Mouse (Mus musculus): ENCODE results near the gene Zc3h12a. TPM values are rescaled to one million over a fixed set of nuclear protein-coding genes. Genes with fewer than 3 reads are reported as not detected.

The Zc3h12a gene
- polyA plus RNA-seq, 1 experiment from 2014 or later, result 1.2 TPM

DNA sequence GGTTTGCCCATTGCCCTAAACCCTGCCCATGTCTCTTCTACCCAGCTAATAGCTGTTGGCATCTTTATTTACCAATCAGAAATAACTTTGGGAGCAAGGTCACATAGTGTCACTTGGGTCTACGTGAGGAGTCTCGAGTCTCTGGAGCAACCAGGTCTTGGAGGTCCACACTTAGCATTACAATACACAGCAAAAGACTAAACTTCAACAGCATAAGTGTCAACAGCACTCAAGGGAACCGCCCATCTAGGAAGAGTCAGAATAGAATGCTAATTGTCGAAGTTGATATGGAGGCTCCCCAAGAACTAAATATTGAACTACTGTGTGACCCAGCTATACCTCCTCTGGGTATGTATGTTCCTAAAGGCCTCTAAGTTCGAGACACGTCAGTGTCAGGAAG lies 37.2 kb upstream of the Zc3h12a start:
- no peaks in the 10 kb centered on the region for H3K36me3 ChIP-seq (ENCODE audit: control insufficient read depth, insufficient read depth, low read length)
- H3K9me3 ChIP-seq (ENCODE audit: control insufficient read depth, low read depth, low read length), result no peaks in the 10 kb centered on the region
- 87% methylated on average over 6 of the region's 6 CpGs for WGBS
- no peak overlapping the region for H3K4me3 ChIP-seq (ENCODE audit: low read depth, low read length)
- H3K4me1 ChIP-seq (ENCODE audit: control insufficient read depth, insufficient read depth, low read length), result no peaks in the 10 kb centered on the region
- no peak overlapping the region for H3K4me2 ChIP-seq (replicated peaks; ENCODE audit: low read depth, low read length)
- no peak overlapping the region for H3K9ac ChIP-seq (replicated peaks; ENCODE audit: low read depth, low read length)
- no peaks in the 10 kb centered on the region for H3K27me3 ChIP-seq (ENCODE audit: control insufficient read depth, insufficient read depth, low read length)
- no peak overlapping the region for H3K27ac ChIP-seq (ENCODE audit: low read length)
- ATAC-seq (ENCODE audit: insufficient number of reproducible peaks, insufficient read depth, low FRiP score, low read depth), result no peak

DNA sequence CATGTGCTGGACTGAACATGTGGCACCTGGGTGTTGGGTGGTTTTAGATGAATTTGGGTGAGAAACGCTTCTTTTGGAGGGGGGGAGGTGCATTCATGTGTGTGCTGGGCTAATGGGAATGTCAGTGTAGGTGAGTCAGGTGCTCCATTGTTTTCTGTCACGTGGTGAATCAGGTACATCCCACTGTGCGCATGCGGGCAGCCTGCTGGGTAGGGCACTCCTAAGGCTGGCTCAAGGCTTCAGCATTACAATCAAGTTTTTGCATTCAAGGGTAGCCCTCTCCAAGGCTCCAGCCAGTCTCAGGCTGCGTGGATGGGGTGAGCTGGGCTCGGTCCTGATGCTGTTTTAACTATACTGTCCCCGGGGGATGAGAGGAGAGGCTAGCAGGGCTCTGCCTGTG lies 35.1 kb upstream of the Zc3h12a start:
- Histone ChIP-seq H3K4me2 (replicated peaks; ENCODE audit: low read depth, low read length) (no peak overlapping the region), H3K36me3 (ENCODE audit: control insufficient read depth, insufficient read depth, low read length) (no peaks in the 10 kb centered on the region), H3K27me3 (ENCODE audit: control insufficient read depth, insufficient read depth, low read length) (no peaks in the 10 kb centered on the region), H3K9me3 (ENCODE audit: control insufficient read depth, low read depth, low read length) (no peaks in the 10 kb centered on the region), H3K4me1 (ENCODE audit: control insufficient read depth, insufficient read depth, low read length) (no peaks in the 10 kb centered on the region), H3K9ac (replicated peaks; ENCODE audit: low read depth, low read length) (no peak overlapping the region), H3K4me3 (ENCODE audit: low read depth, low read length) (no peak overlapping the region), H3K27ac (ENCODE audit: low read length) (no peak overlapping the region)
- WGBS, result 58% methylated on average over 7 of the region's 7 CpGs
- ATAC-seq (ENCODE audit: insufficient number of reproducible peaks, insufficient read depth, low FRiP score, low read depth), result no peak

- WGBS, result 56% methylated on average over 8 of the region's 8 CpGs
- no peak overlapping the region for H3K4me2 ChIP-seq (replicated peaks; ENCODE audit: low read depth, low read length)
- H3K9me3 ChIP-seq (ENCODE audit: control insufficient read depth, low read depth, low read length), result no peaks in the 10 kb centered on the region
- no peaks in the 10 kb centered on the region for H3K36me3 ChIP-seq (ENCODE audit: control insufficient read depth, insufficient read depth, low read length)
- H3K27me3 ChIP-seq (ENCODE audit: control insufficient read depth, insufficient read depth, low read length), result no peaks in the 10 kb centered on the region
- peak; percentile 3; the same call in 1 of the 2 replicates for ATAC-seq (ENCODE audit: insufficient number of reproducible peaks, insufficient read depth, low FRiP score, low read depth)
- H3K9ac ChIP-seq (replicated peaks; ENCODE audit: low read depth, low read length), result no peak overlapping the region
- H3K4me1 ChIP-seq (ENCODE audit: control insufficient read depth, insufficient read depth, low read length), result no peaks in the 10 kb centered on the region
- no peak overlapping the region for H3K27ac ChIP-seq (ENCODE audit: low read length)
- H3K4me3 ChIP-seq (ENCODE audit: low read depth, low read length), result no peak overlapping the region
Observed at GRCm38 (mm10) chr4:125161392-125161791, 33.8 kb upstream of the Zc3h12a start.

- no peaks in the 10 kb centered on the region for H3K36me3 ChIP-seq (ENCODE audit: control insufficient read depth, insufficient read depth, low read length)
- H3K4me1 ChIP-seq (ENCODE audit: control insufficient read depth, insufficient read depth, low read length), result no peaks in the 10 kb centered on the region
- H3K9me3 ChIP-seq (ENCODE audit: control insufficient read depth, low read depth, low read length), result no peaks in the 10 kb centered on the region
- no peak overlapping the region for H3K9ac ChIP-seq (replicated peaks; ENCODE audit: low read depth, low read length)
- H3K27ac ChIP-seq (ENCODE audit: low read length), result no peak overlapping the region
- 69% methylated on average over 10 of the region's 10 CpGs for WGBS
- ATAC-seq (ENCODE audit: insufficient number of reproducible peaks, insufficient read depth, low FRiP score, low read depth), result 0 out of 2 replicates have a peak, but pooled peaks have one; percentile 57
- H3K27me3 ChIP-seq (ENCODE audit: control insufficient read depth, insufficient read depth, low read length), result no peaks in the 10 kb centered on the region
- H3K4me3 ChIP-seq (ENCODE audit: low read depth, low read length), result no peak overlapping the region
- peak overlapping the region; percentile 28; the same call in 1 of the 2 replicates for H3K4me2 ChIP-seq (replicated peaks; ENCODE audit: low read depth, low read length)
Observed at GRCm38 (mm10) chr4:125160951-125161331, 33.3 kb upstream of the Zc3h12a start.

GRCm38 (mm10) chr4:125160320-125160950 lies 32.8 kb upstream of the Zc3h12a start:
- WGBS, result 5% methylated on average over 19 of the region's 19 CpGs
- Histone ChIP-seq H3K36me3 (ENCODE audit: control insufficient read depth, insufficient read depth, low read length) (no peaks in the 10 kb centered on the region), H3K27ac (ENCODE audit: low read length) (no peak overlapping the region), H3K27me3 (ENCODE audit: control insufficient read depth, insufficient read depth, low read length) (no peaks in the 10 kb centered on the region), H3K4me1 (ENCODE audit: control insufficient read depth, insufficient read depth, low read length) (no peaks in the 10 kb centered on the region), H3K9me3 (ENCODE audit: control insufficient read depth, low read depth, low read length) (no peaks in the 10 kb centered on the region), H3K9ac (replicated peaks; ENCODE audit: low read depth, low read length) (no peak overlapping the region), H3K4me2 (replicated peaks; ENCODE audit: low read depth, low read length) (peak overlapping the region; percentile 28; the same call in 1 of the 2 replicates), H3K4me3 (ENCODE audit: low read depth, low read length) (no peak overlapping the region)
- ATAC-seq (ENCODE audit: insufficient number of reproducible peaks, insufficient read depth, low FRiP score, low read depth), result peak; percentile 64; the same call in 1 of the 2 replicates

DNA sequence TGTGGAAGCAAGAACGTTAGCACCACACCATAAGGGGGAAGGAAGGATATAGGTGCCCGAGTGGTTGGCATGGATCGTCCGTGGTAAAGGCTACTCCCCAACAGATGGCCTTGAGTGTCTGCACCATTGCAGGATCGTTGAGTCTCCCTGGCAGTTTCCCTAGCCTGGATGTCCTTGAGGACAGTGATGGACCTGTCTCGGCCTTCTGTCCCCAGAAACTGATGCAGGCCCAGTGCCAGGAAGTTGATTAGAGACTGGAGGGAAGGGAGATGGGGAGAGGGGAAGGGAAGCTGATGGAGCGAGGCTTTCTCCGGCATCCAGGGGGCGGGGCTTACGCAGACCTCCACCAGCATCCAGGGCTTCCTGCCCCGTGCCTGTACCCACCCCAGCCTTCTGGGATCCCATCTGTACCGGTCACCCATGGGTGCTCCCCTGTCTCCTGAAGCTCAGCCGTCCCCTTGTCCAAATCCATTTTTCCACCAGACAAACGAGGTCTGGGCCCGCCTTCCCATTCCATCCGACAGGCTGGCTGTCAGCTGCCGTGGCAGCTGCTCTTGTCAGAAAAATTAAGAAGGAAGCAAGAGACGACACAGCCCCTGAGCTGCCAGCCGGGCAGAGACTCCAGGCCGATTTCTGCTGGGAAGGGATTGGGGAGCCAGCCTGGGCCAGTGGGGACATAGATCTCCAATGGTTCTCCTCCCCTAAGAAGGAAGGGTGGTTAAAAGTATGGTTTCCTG lies 31.1 kb upstream of the Zc3h12a start:
- no peak for ATAC-seq (ENCODE audit: insufficient number of reproducible peaks, insufficient read depth, low FRiP score, low read depth)
- no peak overlapping the region for H3K4me3 ChIP-seq (ENCODE audit: low read depth, low read length)
- H3K36me3 ChIP-seq (ENCODE audit: control insufficient read depth, insufficient read depth, low read length), result no peaks in the 10 kb centered on the region
- no peaks in the 10 kb centered on the region for H3K4me1 ChIP-seq (ENCODE audit: control insufficient read depth, insufficient read depth, low read length)
- WGBS, result 58% methylated on average over 20 of the region's 20 CpGs
- no peak overlapping the region for H3K4me2 ChIP-seq (replicated peaks; ENCODE audit: low read depth, low read length)
- no peak overlapping the region for H3K27ac ChIP-seq (ENCODE audit: low read length)
- H3K9ac ChIP-seq (replicated peaks; ENCODE audit: low read depth, low read length), result no peak overlapping the region
- H3K27me3 ChIP-seq (ENCODE audit: control insufficient read depth, insufficient read depth, low read length), result no peaks in the 10 kb centered on the region
- no peaks in the 10 kb centered on the region for H3K9me3 ChIP-seq (ENCODE audit: control insufficient read depth, low read depth, low read length)

- Histone ChIP-seq H3K27me3 (ENCODE audit: control insufficient read depth, insufficient read depth, low read length) (no peaks in the 10 kb centered on the region), H3K9ac (replicated peaks; ENCODE audit: low read depth, low read length) (no peak overlapping the region), H3K27ac (ENCODE audit: low read length) (no peak overlapping the region), H3K4me1 (ENCODE audit: control insufficient read depth, insufficient read depth, low read length) (no peaks in the 10 kb centered on the region), H3K36me3 (ENCODE audit: control insufficient read depth, insufficient read depth, low read length) (no peaks in the 10 kb centered on the region), H3K9me3 (ENCODE audit: control insufficient read depth, low read depth, low read length) (no peaks in the 10 kb centered on the region), H3K4me2 (replicated peaks; ENCODE audit: low read depth, low read length) (no peak overlapping the region), H3K4me3 (ENCODE audit: low read depth, low read length) (no peak overlapping the region)
- ATAC-seq (ENCODE audit: insufficient number of reproducible peaks, insufficient read depth, low FRiP score, low read depth), result no peak
- WGBS, result 83% methylated on average over 2 of the region's 2 CpGs
Observed at GRCm38 (mm10) chr4:125158081-125158480, 30.4 kb upstream of the Zc3h12a start.

- ATAC-seq (ENCODE audit: insufficient number of reproducible peaks, insufficient read depth, low FRiP score, low read depth), result no peak
- Histone ChIP-seq H3K9ac (replicated peaks; ENCODE audit: low read depth, low read length) (no peak overlapping the region), H3K4me2 (replicated peaks; ENCODE audit: low read depth, low read length) (no peak overlapping the region), H3K4me3 (ENCODE audit: low read depth, low read length) (no peak overlapping the region), H3K36me3 (ENCODE audit: control insufficient read depth, insufficient read depth, low read length) (no peaks in the 10 kb centered on the region), H3K27ac (ENCODE audit: low read length) (no peak overlapping the region), H3K27me3 (ENCODE audit: control insufficient read depth, insufficient read depth, low read length) (no peaks in the 10 kb centered on the region), H3K4me1 (ENCODE audit: control insufficient read depth, insufficient read depth, low read length) (no peaks in the 10 kb centered on the region), H3K9me3 (ENCODE audit: control insufficient read depth, low read depth, low read length) (no peaks in the 10 kb centered on the region)
- WGBS, result 81% methylated on average over 3 of the region's 3 CpGs
Observed at GRCm38 (mm10) chr4:125157322-125157721, 29.7 kb upstream of the Zc3h12a start.
